Mouse (Mus musculus) hindbrain, postnatal 0 days (tissue): ENCODE measurements around the gene Rbfox1. TPM values are rescaled to one million over a fixed set of nuclear protein-coding genes. Genes with fewer than 3 reads are reported as not detected.

ENCODE experiments used
- ATAC-seq: fragments of 200-750 bp; cut with Nextera tagmentation; 2 replicates; pipeline ENCODE4 v1.8.0; 2017; ENCODE audit warnings: mild to moderate bottlenecking, moderate TSS enrichment, moderate library complexity
- DNase-seq: peaks from one replicate; pipeline ENCODE4 v3.0.0-alpha.2; 2015; ENCODE audit warnings: low spot score
- H3K27ac ChIP-seq: fragments of 300-500 bp; sonication (generic); 2 replicates; pipeline ENCODE4 v1.5.1; 2014; ENCODE audit warnings: mild to moderate bottlenecking
- H3K27me3 ChIP-seq: fragments of 300-500 bp; sonication (generic); 2 replicates; pipeline ENCODE4 v1.6.1; 2014; ENCODE audit warnings: low read length, mixed read lengths; ENCODE audit not compliant: insufficient read depth
- H3K36me3 ChIP-seq: fragments of 300-500 bp; sonication (generic); 2 replicates; pipeline ENCODE4 v1.6.1; 2014; ENCODE audit warnings: low read length, mixed read lengths; ENCODE audit not compliant: insufficient read depth
- H3K4me1 ChIP-seq: fragments of 300-500 bp; sonication (generic); 2 replicates; pipeline ENCODE4 v1.6.1; 2014; ENCODE audit warnings: antibody characterized with exemption, low read length, mixed read lengths; ENCODE audit not compliant: insufficient read depth
- H3K4me2 ChIP-seq: fragments of 300-500 bp; sonication (generic); 2 replicates; pipeline ENCODE4 v1.6.1; 2014; ENCODE audit warnings: low read depth, mild to moderate bottlenecking, low read length, moderate library complexity, mixed read lengths
- H3K4me3 ChIP-seq: fragments of 300-500 bp; sonication (generic); 2 replicates; pipeline ENCODE4 v1.5.1; 2014; ENCODE audit warnings: low read length
- H3K9ac ChIP-seq: fragments of 300-500 bp; sonication (generic); replicated peaks from 2 replicates; pipeline ENCODE4 v1.6.1; 2014; ENCODE audit warnings: mild to moderate bottlenecking, low read length, moderate library complexity, mixed read lengths
- H3K9me3 ChIP-seq: fragments of 300-500 bp; sonication (generic); 2 replicates; pipeline ENCODE4 v1.6.1; 2016; ENCODE audit warnings: low read length, mixed read lengths
- CTCF ChIP-seq: IDR thresholded peaks from 2 replicates; pipeline ENCODE4 v1.5.1; 2016; ENCODE audit warnings: antibody characterized with exemption, control low read depth, low read depth
- WGBS: fragments of 180-500 bp; shearing (Covaris S2); extraction: QIAGEN DNeasy Blood & Tissue Kit; methylation state at CpG from one replicate; pipeline ENCODE4 v1.1.7; 2014; 5-methylcytosine and 5-hydroxymethylcytosine counted together
- polyA plus RNA-seq: library from polyadenylated mRNA; unstranded; fragments of >200 nt; fragmentation: Nextera tagmentation; extraction: Ambion mirVana; gene quantifications from 2 replicates; pipeline ENCODE4 v1.2.1, GENCODE M21; 2015
- total RNA-seq: library from RNA; depleted of rRNA; stranded (reverse); fragments of >200 nt; gene quantifications from 2 replicates; pipeline ENCODE4 v1.2.3, GENCODE M21; 2014

The Rbfox1 gene
- total and polyA plus RNA-seq, 2 experiments from 2014 or later = 158 to 204 TPM

- WGBS = 51% methylated on average over 4 of the region's 4 CpGs
- no peaks in the 10 kb centered on the region for H3K36me3 ChIP-seq
- no peak for DNase-seq
- no peak for TF ChIP-seq CTCF
- no peak overlapping the region for H3K9ac ChIP-seq
- H3K27ac ChIP-seq = no peak overlapping the region
- no peaks in the 10 kb centered on the region for H3K9me3 ChIP-seq
- no peak overlapping the region for H3K4me3 ChIP-seq
- H3K4me2 ChIP-seq = no peak overlapping the region
- no peaks in the 10 kb centered on the region for H3K4me1 ChIP-seq
- H3K27me3 ChIP-seq = no peaks in the 10 kb centered on the region
- no peak for ATAC-seq
Measured at GRCm38 (mm10) chr16:7201816-7202215, 1316.7 kb downstream of the Rbfox1 start.

GRCm38 (mm10) chr16:7206116-7206900, 1321.2 kb downstream of the Rbfox1 start:
- no peak for DNase-seq
- 72% methylated on average over 2 of the region's 2 CpGs for WGBS

GRCm38 (mm10) chr16:7207599-7207998, 1322.4 kb downstream of the Rbfox1 start:
- Histone ChIP-seq H3K36me3 (no peaks in the 10 kb centered on the region), H3K4me2 (no peak overlapping the region), H3K27me3 (no peaks in the 10 kb centered on the region), H3K9ac (no peak overlapping the region), H3K4me3 (no peak overlapping the region), H3K9me3 (no peaks in the 10 kb centered on the region), H3K27ac (no peak overlapping the region), H3K4me1 (no peaks in the 10 kb centered on the region)
- ATAC-seq (no peak), DNase-seq (no peak)
- TF ChIP-seq CTCF = no peak
- WGBS = 59% methylated on average over 2 of the region's 2 CpGs

More at GRCm38 (mm10) chr16:7206116-7206900, 1321.2 kb downstream of the Rbfox1 start:
- Histone ChIP-seq H3K36me3 (no peaks in the 10 kb centered on the region), H3K9me3 (no peaks in the 10 kb centered on the region), H3K4me3 (no peak overlapping the region), H3K4me2 (no peak overlapping the region), H3K27me3 (no peaks in the 10 kb centered on the region), H3K9ac (no peak overlapping the region), H3K4me1 (no peaks in the 10 kb centered on the region), H3K27ac (no peak overlapping the region)
- no peak for ATAC-seq
- TF ChIP-seq CTCF = no peak

- 83% methylated on average over 4 of the region's 4 CpGs for WGBS
- DNase-seq (no peak), ATAC-seq (no peak)
- no peak overlapping the region for H3K9ac ChIP-seq
- H3K4me2 ChIP-seq = no peak overlapping the region
- no peaks in the 10 kb centered on the region for H3K36me3 ChIP-seq
- H3K27me3 ChIP-seq = no peaks in the 10 kb centered on the region
- no peak overlapping the region for H3K27ac ChIP-seq
- H3K4me1 ChIP-seq = no peaks in the 10 kb centered on the region
- no peak overlapping the region for H3K4me3 ChIP-seq
- H3K9me3 ChIP-seq = no peaks in the 10 kb centered on the region
- no peak for TF ChIP-seq CTCF
Measured at GRCm38 (mm10) chr16:7212756-7213155, 1327.6 kb downstream of the Rbfox1 start.

- ATAC-seq = no peak
Measured at GRCm38 (mm10) chr16:7223265-7223664, 1338.1 kb downstream of the Rbfox1 start.

GRCm38 (mm10) chr16:7226000-7226399, 1340.8 kb downstream of the Rbfox1 start:
- Histone ChIP-seq H3K36me3 (no peaks in the 10 kb centered on the region; the same call in 1 of the 2 replicates), H3K9ac (no peak overlapping the region), H3K27ac (no peak overlapping the region), H3K4me2 (no peak overlapping the region), H3K9me3 (no peaks in the 10 kb centered on the region), H3K4me3 (no peak overlapping the region), H3K4me1 (no peaks in the 10 kb centered on the region), H3K27me3 (no peaks in the 10 kb centered on the region)
- TF ChIP-seq CTCF = no peak; the same call in none of the 2 replicates
- WGBS = 35% methylated on average over 3 of the region's 3 CpGs
- ATAC-seq (peak; percentile 80), DNase-seq (peak; percentile 60)

More at GRCm38 (mm10) chr16:7223265-7223664, 1338.1 kb downstream of the Rbfox1 start:
- Histone ChIP-seq H3K9ac (no peak overlapping the region), H3K4me3 (no peak overlapping the region), H3K27ac (no peak overlapping the region), H3K4me2 (no peak overlapping the region), H3K27me3 (no peaks in the 10 kb centered on the region), H3K36me3 (no peaks in the 10 kb centered on the region; the same call in 1 of the 2 replicates), H3K9me3 (no peaks in the 10 kb centered on the region), H3K4me1 (no peaks in the 10 kb centered on the region)
- no peak for DNase-seq
- TF ChIP-seq CTCF = no peak
- 77% methylated on average over 2 of the region's 2 CpGs for WGBS

GRCm38 (mm10) chr16:7228246-7228645, 1343.1 kb downstream of the Rbfox1 start:
- TF ChIP-seq CTCF = no peak
- no peak overlapping the region for H3K4me3 ChIP-seq
- no peaks in the 10 kb centered on the region for H3K9me3 ChIP-seq
- H3K9ac ChIP-seq = no peak overlapping the region
- no peak overlapping the region for H3K27ac ChIP-seq
- DNase-seq (peak; percentile 33), ATAC-seq (no peak)
- H3K36me3 ChIP-seq = no peaks in the 10 kb centered on the region; the same call in 1 of the 2 replicates
- H3K27me3 ChIP-seq = no peaks in the 10 kb centered on the region
- 48% methylated on average over 5 of the region's 5 CpGs for WGBS
- no peaks in the 10 kb centered on the region for H3K4me1 ChIP-seq
- H3K4me2 ChIP-seq = no peak overlapping the region
